ENCODE assay signal across 9 mouse cellular contexts in the genomic region with DNA sequence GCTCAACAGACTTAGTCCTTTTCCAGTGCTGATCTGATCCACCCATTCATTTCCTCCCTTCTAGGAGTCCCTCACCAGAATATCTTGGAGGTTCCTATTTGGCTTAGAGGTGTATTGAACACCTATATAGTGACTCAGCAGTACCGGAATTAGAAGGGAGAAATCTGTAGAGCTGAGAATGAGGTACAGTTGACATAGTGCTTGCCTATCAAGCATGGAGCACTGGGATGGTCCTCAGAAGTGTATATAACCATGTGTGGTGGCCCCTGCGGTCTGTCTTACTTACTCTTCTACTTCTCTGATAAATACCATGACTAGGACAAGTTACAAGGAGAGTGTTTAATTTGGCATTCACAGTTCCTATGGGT. TPM values are rescaled to one million over a fixed set of nuclear protein-coding genes. Genes with fewer than 3 reads are reported as not detected.
DNase-seq lines count a peak whose midpoint lies in the region; ATAC-seq and TF ChIP-seq lines count a peak whose summit lies in the region.
"Had no signal": no experiment of that assay in that cellular context is flagged by ENCODE, and none has a peak within 500 bp of the region (broad histone marks: within the 10 kb centered on the region; RNA-seq: fewer than 3 reads in every experiment).

No protein-coding gene starts in this region.

- 56% methylated on average over 2 of the region's 2 CpGs for WGBS in heart, embryonic 12.5 days
- 90% methylated on average over 2 of the region's 2 CpGs for WGBS in midbrain, embryonic 12.5 days
- WGBS in midbrain, postnatal 0 days = 77% methylated on average over 2 of the region's 2 CpGs
- WGBS in limb, embryonic 15.5 days = 75% methylated on average over 2 of the region's 2 CpGs
- 65% methylated on average over 2 of the region's 2 CpGs for WGBS in stomach, embryonic 16.5 days

- no peak for TF ChIP-seq CTCF in midbrain, postnatal 0 days (IDR thresholded peaks at IDR 0.05)

- peaks cover 7% of the 10 kb centered on the region; the same call in 1 of the 2 replicates for H3K4me1 ChIP-seq in heart, embryonic 12.5 days (replicated peaks)
- 0 out of 2 replicates have a peak, but pooled peaks cover 2% of the 10 kb centered on the region for H3K4me1 ChIP-seq in midbrain, embryonic 12.5 days
- no peaks in the 10 kb centered on the region for H3K4me1 ChIP-seq in midbrain, postnatal 0 days (ENCODE audit: insufficient read depth, low read length)
- H3K4me1 ChIP-seq in limb, embryonic 15.5 days = no peaks in the 10 kb centered on the region
- no peaks in the 10 kb centered on the region for H3K4me1 ChIP-seq in stomach, embryonic 16.5 days (ENCODE audit: control insufficient read depth, insufficient read depth, low read length)

- DNase-seq in heart, postnatal 10 days = no peak
- no peak for DNase-seq in midbrain, postnatal 0 days (ENCODE audit: low spot score)
- no peak for DNase-seq in MN1 (ENCODE audit: low spot score)
- DNase-seq in layer of hippocampus, postnatal 36 days = no peak

- H3K4me2 ChIP-seq in heart, embryonic 12.5 days = peak overlapping the region; percentile 74
- no peak overlapping the region; the same call in 1 of the 2 replicates for H3K4me2 ChIP-seq in midbrain, embryonic 12.5 days (replicated peaks)
- H3K4me2 ChIP-seq in midbrain, postnatal 0 days (ENCODE audit: low read depth, low read length, poor library complexity, severe bottlenecking) = no peak overlapping the region
- H3K4me2 ChIP-seq in limb, embryonic 15.5 days = peak overlapping the region; percentile 43; the same call in 1 of the 2 replicates
- H3K4me2 ChIP-seq in stomach, embryonic 16.5 days (ENCODE audit: low read depth, low read length) = peak overlapping the region; percentile 54; the same call in 1 of the 2 replicates

- no peaks in the 10 kb centered on the region for H3K9me3 ChIP-seq in heart, embryonic 12.5 days (replicated peaks)
- no peaks in the 10 kb centered on the region for H3K9me3 ChIP-seq in midbrain, embryonic 12.5 days
- H3K9me3 ChIP-seq in midbrain, postnatal 0 days (ENCODE audit: low read length) = no peaks in the 10 kb centered on the region
- H3K9me3 ChIP-seq in limb, embryonic 15.5 days = no peaks in the 10 kb centered on the region
- no peaks in the 10 kb centered on the region for H3K9me3 ChIP-seq in stomach, embryonic 16.5 days (replicated peaks; ENCODE audit: control insufficient read depth, low read length)

- no peaks in the 10 kb centered on the region for H3K27me3 ChIP-seq in heart, embryonic 12.5 days (replicated peaks)
- H3K27me3 ChIP-seq in midbrain, embryonic 12.5 days = no peaks in the 10 kb centered on the region
- H3K27me3 ChIP-seq in midbrain, postnatal 0 days (ENCODE audit: insufficient read depth, low read length) = no peaks in the 10 kb centered on the region
- H3K27me3 ChIP-seq in limb, embryonic 15.5 days = no peaks in the 10 kb centered on the region
- no peaks in the 10 kb centered on the region for H3K27me3 ChIP-seq in stomach, embryonic 16.5 days (ENCODE audit: control insufficient read depth, insufficient read depth, low read length)

- intact Hi-C loops in heart, postnatal 10 days (cut with DNase I) = no loop called here

- H3K9ac ChIP-seq in heart, embryonic 12.5 days = no peak overlapping the region
- no peak overlapping the region for H3K9ac ChIP-seq in midbrain, embryonic 12.5 days (replicated peaks)
- H3K9ac ChIP-seq in midbrain, postnatal 0 days (replicated peaks; ENCODE audit: low read length, poor library complexity, severe bottlenecking) = no peak overlapping the region
- no peak overlapping the region for H3K9ac ChIP-seq in limb, embryonic 15.5 days
- peak overlapping the region; percentile 10; the same call in 1 of the 2 replicates for H3K9ac ChIP-seq in stomach, embryonic 16.5 days (ENCODE audit: low read length)

- H3K27ac ChIP-seq in heart, embryonic 12.5 days (ENCODE audit: poor library complexity, severe bottlenecking) = peak overlapping the region; percentile 83
- H3K27ac ChIP-seq in midbrain, embryonic 12.5 days (replicated peaks) = no peak overlapping the region
- H3K27ac ChIP-seq in midbrain, postnatal 0 days (ENCODE audit: low read depth, low read length) = no peak overlapping the region
- H3K27ac ChIP-seq in limb, embryonic 15.5 days = 0 out of 2 replicates have a peak overlapping the region, but pooled peaks have one; percentile 47
- no peak overlapping the region for H3K27ac ChIP-seq in stomach, embryonic 16.5 days (ENCODE audit: low read length)

- H3K4me3 ChIP-seq in heart, embryonic 12.5 days = 0 out of 2 replicates have a peak overlapping the region, but pooled peaks have one; percentile 53
- no peak overlapping the region for H3K4me3 ChIP-seq in midbrain, embryonic 12.5 days
- H3K4me3 ChIP-seq in midbrain, postnatal 0 days (ENCODE audit: low read depth, low read length) = no peak overlapping the region
- H3K4me3 ChIP-seq in limb, embryonic 15.5 days = peak overlapping the region; percentile 46
- peak overlapping the region; percentile 45 for H3K4me3 ChIP-seq in stomach, embryonic 16.5 days (replicated peaks; ENCODE audit: low read length)

- no peaks in the 10 kb centered on the region for H3K36me3 ChIP-seq in heart, embryonic 12.5 days
- H3K36me3 ChIP-seq in midbrain, embryonic 12.5 days = no peaks in the 10 kb centered on the region
- no peaks in the 10 kb centered on the region for H3K36me3 ChIP-seq in midbrain, postnatal 0 days (ENCODE audit: insufficient read depth, low read length)
- no peaks in the 10 kb centered on the region for H3K36me3 ChIP-seq in limb, embryonic 15.5 days
- H3K36me3 ChIP-seq in stomach, embryonic 16.5 days (ENCODE audit: control insufficient read depth, insufficient read depth, low read length) = no peaks in the 10 kb centered on the region

- ATAC-seq in heart, embryonic 12.5 days (ENCODE audit: insufficient number of reproducible peaks, low FRiP score) = peak; percentile 28; the same call in 1 of the 2 replicates
- 0 out of 2 replicates have a peak, but pooled peaks have one; percentile 8 for ATAC-seq in midbrain, embryonic 12.5 days (ENCODE audit: low FRiP score, low read depth)
- ATAC-seq in midbrain, postnatal 0 days (ENCODE audit: low FRiP score) = no peak
- ATAC-seq in limb, embryonic 15.5 days (ENCODE audit: insufficient number of reproducible peaks, low FRiP score, low TSS enrichment, low read depth) = peak; percentile 12; the same call in 1 of the 2 replicates
- no peak; the same call in 1 of the 2 replicates for ATAC-seq in stomach, embryonic 16.5 days (ENCODE audit: insufficient read depth, low FRiP score)

RNA-seq across cellular contexts. Expression of a gene that starts 0.4 kb away (rescaled TPM):
- polyA plus RNA-seq in heart, embryonic 12.5 days (2016; fragmentation: Nextera tagmentation; extraction: Ambion mirVana) = 2.3 and 2.4 TPM in 2 replicates
- total RNA-seq in heart, postnatal 10 days (2021) = 1 to 10 TPM; 4.5 to 4.9 TPM
- 0.94 and 1.1 TPM in 2 replicates for polyA plus RNA-seq in midbrain, embryonic 12.5 days (2016; fragmentation: Nextera tagmentation; extraction: Ambion mirVana)
- 3.5 and 3.6 TPM in 2 replicates for total RNA-seq in midbrain, postnatal 0 days (2014; rRNA removed)
- polyA plus RNA-seq in midbrain, postnatal 0 days (2015; fragmentation: Nextera tagmentation; extraction: Ambion mirVana) = 0.57 and 0.58 TPM in 2 replicates
- 1.7 and 2.7 TPM in 2 replicates for polyA plus RNA-seq in limb, embryonic 15.5 days (2015; fragmentation: Nextera tagmentation; extraction: Ambion mirVana)
- polyA plus RNA-seq in stomach, embryonic 16.5 days (2015; fragmentation: Nextera tagmentation; extraction: Ambion mirVana) = 2.8 TPM in 2 replicates
- 1 to 10 TPM; 1.4 to 1.8 TPM for total RNA-seq in layer of hippocampus, postnatal 36 days (2021)

RNA-seq across cellular contexts. Expression of a gene that starts 16.1 kb away (rescaled TPM):
- polyA plus RNA-seq in heart, embryonic 12.5 days (2016; fragmentation: Nextera tagmentation; extraction: Ambion mirVana) = not detected in 2 replicates
- not detected for total RNA-seq in heart, postnatal 10 days (2021)
- polyA plus RNA-seq in midbrain, embryonic 12.5 days (2016; fragmentation: Nextera tagmentation; extraction: Ambion mirVana) = not detected in 2 replicates
- total RNA-seq in midbrain, postnatal 0 days (2014; rRNA removed) = not detected in 2 replicates
- 0.11 TPM in 1 of 2 replicates, not detected in the other for polyA plus RNA-seq in midbrain, postnatal 0 days (2015; fragmentation: Nextera tagmentation; extraction: Ambion mirVana)
- polyA plus RNA-seq in limb, embryonic 15.5 days (2015; fragmentation: Nextera tagmentation; extraction: Ambion mirVana) = 0.04 TPM in 1 of 2 replicates, not detected in the other
- 0.22 and 0.31 TPM in 2 replicates for polyA plus RNA-seq in stomach, embryonic 16.5 days (2015; fragmentation: Nextera tagmentation; extraction: Ambion mirVana)
- not detected for total RNA-seq in layer of hippocampus, postnatal 36 days (2021)

RNA-seq across cellular contexts. Expression of a gene that starts 24.3 kb away (rescaled TPM):
- polyA plus RNA-seq in heart, embryonic 12.5 days (2016; fragmentation: Nextera tagmentation; extraction: Ambion mirVana) = 0.17 TPM in 1 of 2 replicates, not detected in the other
- under 1 TPM; 0.26 to 0.35 TPM for total RNA-seq in heart, postnatal 10 days (2021)
- not detected in 2 replicates for polyA plus RNA-seq in midbrain, embryonic 12.5 days (2016; fragmentation: Nextera tagmentation; extraction: Ambion mirVana)
- total RNA-seq in midbrain, postnatal 0 days (2014; rRNA removed) = 0.19 TPM in 1 of 2 replicates, not detected in the other
- not detected in 2 replicates for polyA plus RNA-seq in midbrain, postnatal 0 days (2015; fragmentation: Nextera tagmentation; extraction: Ambion mirVana)
- not detected in 2 replicates for polyA plus RNA-seq in limb, embryonic 15.5 days (2015; fragmentation: Nextera tagmentation; extraction: Ambion mirVana)
- not detected in 2 replicates for polyA plus RNA-seq in stomach, embryonic 16.5 days (2015; fragmentation: Nextera tagmentation; extraction: Ambion mirVana)
- total RNA-seq in layer of hippocampus, postnatal 36 days (2021) = not detected
- total RNA-seq: left cerebral cortex, adult 18-20 months had no signal

RNA-seq across cellular contexts. Expression of a gene that starts 38.3 kb away (rescaled TPM):
- polyA plus RNA-seq in heart, embryonic 12.5 days (2016; fragmentation: Nextera tagmentation; extraction: Ambion mirVana) = 10.0 and 11.8 TPM in 2 replicates
- 1 to 10 TPM; 7.0 to 7.2 TPM for total RNA-seq in heart, postnatal 10 days (2021)
- polyA plus RNA-seq in midbrain, embryonic 12.5 days (2016; fragmentation: Nextera tagmentation; extraction: Ambion mirVana) = 2.7 and 2.8 TPM in 2 replicates
- 0.71 and 5.0 TPM in 2 replicates for total RNA-seq in midbrain, postnatal 0 days (2014; rRNA removed)
- 1.3 and 2.2 TPM in 2 replicates for polyA plus RNA-seq in midbrain, postnatal 0 days (2015; fragmentation: Nextera tagmentation; extraction: Ambion mirVana)
- 5.7 and 6.1 TPM in 2 replicates for polyA plus RNA-seq in limb, embryonic 15.5 days (2015; fragmentation: Nextera tagmentation; extraction: Ambion mirVana)
- 5.3 and 6.1 TPM in 2 replicates for polyA plus RNA-seq in stomach, embryonic 16.5 days (2015; fragmentation: Nextera tagmentation; extraction: Ambion mirVana)
- total RNA-seq in layer of hippocampus, postnatal 36 days (2021) = 1 to 10 TPM; 1.8 to 2.5 TPM

RNA-seq across cellular contexts. Expression of a gene that starts 47.1 kb away (rescaled TPM):
- not detected in 2 replicates for polyA plus RNA-seq in heart, embryonic 12.5 days (2016; fragmentation: Nextera tagmentation; extraction: Ambion mirVana)
- not detected for total RNA-seq in heart, postnatal 10 days (2021)
- 0.13 TPM in 1 of 2 replicates, not detected in the other for polyA plus RNA-seq in midbrain, embryonic 12.5 days (2016; fragmentation: Nextera tagmentation; extraction: Ambion mirVana)
- total RNA-seq in midbrain, postnatal 0 days (2014; rRNA removed) = 0.88 TPM in 1 of 2 replicates, not detected in the other
- polyA plus RNA-seq in midbrain, postnatal 0 days (2015; fragmentation: Nextera tagmentation; extraction: Ambion mirVana) = 0.16 TPM in 1 of 2 replicates, not detected in the other
- 0.14 and 0.36 TPM in 2 replicates for polyA plus RNA-seq in limb, embryonic 15.5 days (2015; fragmentation: Nextera tagmentation; extraction: Ambion mirVana)
- polyA plus RNA-seq in stomach, embryonic 16.5 days (2015; fragmentation: Nextera tagmentation; extraction: Ambion mirVana) = 0.25 and 0.26 TPM in 2 replicates
- under 1 TPM in 1 of 2 experiments, not detected in 1; 0.20 TPM for total RNA-seq in layer of hippocampus, postnatal 36 days (2021)
- total RNA-seq: left cerebral cortex, adult 18-20 months had no signal

Comparison
In these comparisons a context has a peak if more than half of its experiments do, and no peak if none do; other contexts are left out.
1. ATAC-seq: peak in heart, embryonic 12.5 days (single experiment), midbrain, embryonic 12.5 days (single experiment) and limb, embryonic 15.5 days (single experiment); none in midbrain, postnatal 0 days (single experiment) and stomach, embryonic 16.5 days (single experiment).
2. H3K27ac ChIP-seq: peak in heart, embryonic 12.5 days (single experiment) and limb, embryonic 15.5 days (single experiment); none in midbrain, embryonic 12.5 days (single experiment), midbrain, postnatal 0 days (single experiment) and stomach, embryonic 16.5 days (single experiment).
3. H3K4me2 ChIP-seq: peak in heart, embryonic 12.5 days (single experiment), limb, embryonic 15.5 days (single experiment) and stomach, embryonic 16.5 days (single experiment); none in midbrain, embryonic 12.5 days (single experiment) and midbrain, postnatal 0 days (single experiment).
4. H3K4me3 ChIP-seq: peak in heart, embryonic 12.5 days (single experiment), limb, embryonic 15.5 days (single experiment) and stomach, embryonic 16.5 days (single experiment); none in midbrain, embryonic 12.5 days (single experiment) and midbrain, postnatal 0 days (single experiment).